Mouse (Mus musculus) embryo, embryonic 9.5 days (tissue): ENCODE measurements around the gene Creg2.
A peak's percentile ranks its signal among the peaks of the same experiment; 100 is the strongest.
"Not testable (repeated sequence)": the region's sequence is repeated elsewhere in the genome, so short reads cannot be mapped to it uniquely, and the experiment has no call there.

Source experiments
- DNase-seq: peaks from one replicate; pipeline ENCODE4 v3.0.0-alpha.2; 2017; ENCODE audit errors: extremely low spot score

Creg2 gene

DNA sequence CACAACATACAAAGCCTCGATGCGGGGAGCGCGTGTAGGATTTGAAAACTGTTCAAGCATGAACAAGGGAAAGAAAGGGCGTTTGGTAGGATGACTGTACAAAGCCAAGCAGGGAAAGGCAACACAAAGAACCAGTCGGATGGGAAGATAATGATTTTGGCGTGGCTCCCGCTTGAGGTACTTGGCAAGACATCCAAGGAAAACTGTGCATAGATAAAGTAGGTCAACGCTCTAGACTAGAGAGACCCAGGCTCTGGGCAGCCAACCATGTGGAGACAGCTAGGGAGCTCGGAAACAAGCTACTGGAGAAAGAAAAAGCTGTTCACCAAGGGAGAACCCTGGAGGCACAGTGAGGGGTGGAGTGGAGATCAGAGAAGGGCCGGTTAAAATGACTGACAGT lies 52.5 kb downstream of the Creg2 start:
- DNase-seq: no peak

DNA sequence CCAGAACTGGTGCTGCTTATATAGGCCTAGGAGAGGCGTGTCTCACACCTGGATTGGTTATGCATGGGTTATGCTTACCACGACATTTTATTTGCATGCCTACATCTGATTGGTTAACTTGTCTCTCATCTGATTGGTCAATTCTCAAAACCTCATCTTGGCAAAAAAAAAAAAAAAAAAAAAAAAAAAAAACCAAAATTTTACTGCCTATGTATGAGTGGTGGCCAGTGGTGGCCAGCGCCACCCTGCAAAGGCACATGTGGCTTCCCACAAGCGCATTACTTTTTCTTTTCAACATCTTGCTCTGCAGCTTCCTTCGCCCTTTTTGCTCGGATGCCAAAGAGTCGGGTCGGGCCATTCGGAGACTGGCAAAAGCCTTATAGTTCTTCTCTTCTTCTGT lies 54.1 kb downstream of the Creg2 start:
- not testable (repeated sequence) for DNase-seq

GRCm38 (mm10) chr1:39593836-39594235 lies 57.4 kb downstream of the Creg2 start:
- DNase-seq: no peak

DNA sequence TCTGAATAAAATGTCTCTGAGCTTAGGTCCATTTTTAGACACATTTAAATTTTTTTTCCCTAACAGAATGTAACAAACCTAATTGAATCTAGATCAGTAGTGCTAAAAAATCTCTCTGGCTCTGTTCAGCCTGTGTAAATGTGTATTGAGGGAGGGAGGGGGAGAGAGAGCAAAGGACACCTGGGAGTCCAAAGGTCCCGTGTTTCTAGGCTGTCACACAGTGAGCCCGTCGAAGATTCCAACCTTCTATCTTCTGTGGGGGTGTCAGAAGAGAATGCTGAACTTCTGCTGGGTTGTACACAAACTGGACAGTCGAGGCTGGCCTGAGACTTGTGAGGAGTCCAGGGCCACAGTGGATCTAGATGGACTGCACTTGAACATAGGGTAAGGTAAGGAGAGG lies 59.2 kb downstream of the Creg2 start:
- DNase-seq: no peak

- DNase-seq: not testable (repeated sequence)
Measured at GRCm38 (mm10) chr1:39591557-39591956, 59.7 kb downstream of the Creg2 start.

GRCm38 (mm10) chr1:39590193-39590592 lies 61.1 kb downstream of the Creg2 start:
- DNase-seq: no peak

- DNase-seq: no peak
Measured at GRCm38 (mm10) chr1:39585416-39585815, 65.9 kb downstream of the Creg2 start.

- no peak for DNase-seq
Measured at GRCm38 (mm10) chr1:39583173-39583572, 68.1 kb downstream of the Creg2 start.

GRCm38 (mm10) chr1:39581215-39581614 lies 70.1 kb downstream of the Creg2 start:
- no peak for DNase-seq

DNA sequence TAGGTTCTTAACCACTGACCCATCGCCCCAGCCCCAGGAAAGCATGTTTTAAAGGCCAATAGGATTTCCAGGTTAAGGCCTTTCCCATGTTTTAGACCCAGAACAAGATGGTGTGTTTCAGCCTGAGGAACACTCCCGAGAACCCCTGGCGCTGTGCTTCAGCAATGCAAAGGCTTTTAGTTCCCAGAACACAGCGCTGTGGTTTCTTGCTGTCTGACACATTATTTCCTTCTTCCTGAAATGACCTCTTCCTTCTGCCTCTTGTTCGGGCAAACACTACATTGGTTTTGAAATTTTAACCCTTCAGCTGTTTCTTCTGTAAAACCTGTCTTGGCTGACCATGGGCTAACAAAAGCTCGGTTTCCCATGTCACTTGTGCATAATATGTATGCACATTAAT lies 72.1 kb downstream of the Creg2 start:
- DNase-seq: no peak

- no peak for DNase-seq
Measured at GRCm38 (mm10) chr1:39578446-39578845, 72.8 kb downstream of the Creg2 start.

- DNase-seq: peak; percentile 96
Measured at GRCm38 (mm10) chr1:39577253-39577705, 74.0 kb downstream of the Creg2 start, which contains the start of gene Rnf149. Gene Rnf149 (minus strand): TSS chr1:39577405.

DNA sequence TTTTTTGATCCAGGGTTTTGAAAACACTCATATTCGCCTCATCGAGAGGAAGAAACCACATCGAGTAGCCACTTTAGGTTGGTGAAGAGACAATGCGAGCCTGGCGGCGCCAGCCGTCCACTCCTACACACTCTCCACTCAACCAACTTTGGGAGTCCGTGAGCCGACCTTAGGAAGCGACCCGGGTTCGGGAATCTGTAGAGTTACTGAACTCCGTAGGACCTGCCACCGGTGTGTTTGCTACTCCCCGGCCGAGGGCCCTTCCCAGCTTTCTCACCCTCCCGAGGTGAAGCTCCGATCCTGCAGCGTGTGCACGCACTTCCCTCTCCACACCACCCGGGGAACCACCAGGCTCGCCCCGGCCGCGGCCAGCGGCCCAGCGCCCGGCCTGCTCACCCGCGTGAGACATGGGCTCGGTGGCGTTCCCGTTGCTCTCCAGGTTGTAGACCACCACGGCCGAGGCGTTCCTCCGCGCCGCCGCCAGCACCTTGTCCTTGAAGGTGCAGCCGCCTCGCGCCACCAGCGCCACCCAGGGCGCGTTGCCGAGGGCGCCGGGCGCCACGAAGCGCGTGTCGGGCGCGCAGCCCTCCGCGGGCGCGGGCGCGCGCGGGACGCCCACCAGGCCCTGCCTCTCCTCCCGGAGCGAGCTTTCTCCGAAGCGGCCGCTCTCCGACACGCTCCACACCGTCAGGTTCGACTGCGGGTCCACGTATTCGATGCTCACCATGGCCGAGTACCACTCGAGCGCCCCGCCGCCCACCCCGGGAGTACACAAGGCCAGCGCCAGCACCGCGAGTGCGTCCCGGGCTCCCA lies 74.6 kb downstream of the Creg2 start:
- DNase-seq: peak; percentile 68

DNA sequence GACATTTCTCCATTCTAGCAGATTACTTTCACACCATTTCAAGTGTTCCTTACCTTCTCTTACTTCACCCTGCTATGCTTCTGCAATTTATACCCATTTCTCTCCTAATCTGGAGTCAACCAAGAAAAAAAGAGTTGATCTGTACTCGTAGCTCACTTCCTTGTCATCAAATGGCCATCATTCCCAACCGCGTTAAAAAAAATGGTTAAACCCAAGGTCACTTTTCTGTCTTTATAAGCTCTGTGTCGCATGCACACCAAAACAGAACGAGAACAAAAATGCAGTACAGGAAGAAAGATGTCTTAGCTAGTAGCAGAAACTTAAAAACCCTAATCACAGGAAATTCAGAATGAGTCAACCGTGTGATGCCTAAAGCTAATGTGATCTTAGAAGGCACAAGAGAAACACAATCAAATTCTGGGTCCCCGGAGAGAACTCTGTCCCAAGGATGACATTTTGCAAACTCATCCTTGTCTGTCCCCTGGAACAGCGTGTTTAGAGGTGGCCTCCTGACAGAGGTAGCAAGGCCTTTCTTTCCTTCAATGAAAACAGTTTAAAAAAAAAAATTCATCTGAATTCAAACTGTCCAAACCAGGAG lies 75.4 kb downstream of the Creg2 start:
- peak; percentile 9 for DNase-seq

DNA sequence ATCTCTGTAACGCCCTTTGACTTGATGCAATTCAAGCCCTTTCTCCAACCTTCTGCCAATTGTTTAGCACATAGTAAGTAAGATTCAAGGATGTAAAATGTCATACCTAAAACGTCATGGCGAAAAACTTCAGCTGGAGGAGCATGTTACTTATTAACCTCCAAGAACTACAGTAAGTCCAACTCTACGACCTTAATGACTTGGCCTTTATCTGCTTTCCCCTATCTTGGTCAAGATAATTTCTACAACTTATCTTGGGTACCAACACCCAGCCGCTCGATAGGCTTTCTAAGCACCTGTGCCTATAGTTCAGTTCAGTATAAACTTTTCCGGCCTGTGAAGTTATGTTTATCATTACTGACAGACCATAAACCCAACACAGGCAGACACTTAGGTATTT lies 77.4 kb downstream of the Creg2 start:
- no peak for DNase-seq

GRCm38 (mm10) chr1:39571653-39572052 lies 79.6 kb downstream of the Creg2 start:
- DNase-seq: no peak
